Mouse (Mus musculus): Measurements from ENCODE around the gene Npcd. TPM values are rescaled to one million over a fixed set of nuclear protein-coding genes. Genes with fewer than 3 reads are reported as not detected.

The Npcd gene
- polyA plus RNA-seq, 1 experiment from 2014 or later: not detected

- no peak within 1 kb of the TSS for H3K4me2 ChIP-seq (replicated peaks; ENCODE audit: low read depth)
- no peaks in the 10 kb centered on the region for H3K27me3 ChIP-seq (ENCODE audit: control insufficient read depth, insufficient read depth, low read length)
Observed at GRCm38 (mm10) chr15:79777749-79778148, 56.3 kb downstream of the Npcd start, which contains the start of gene Dnal4. Gene Dnal4, minus strand, starts transcription at chr15:79777849.

GRCm38 (mm10) chr15:79775662-79776061 lies 58.4 kb downstream of the Npcd start:
- H3K27me3 ChIP-seq (ENCODE audit: control insufficient read depth, insufficient read depth, low read length): no peaks in the 10 kb centered on the region
- peaks cover 4% of the 10 kb centered on the region; the same call in 1 of the 2 replicates for H3K4me1 ChIP-seq (replicated peaks; ENCODE audit: control insufficient read depth, insufficient read depth)
- no peak overlapping the region for H3K4me3 ChIP-seq (ENCODE audit: low read depth, low read length)
- 58% methylated on average over 7 of the region's 7 CpGs for WGBS
- H3K27ac ChIP-seq (replicated peaks): no peak overlapping the region
- H3K9me3 ChIP-seq (ENCODE audit: control insufficient read depth, low read length): no peaks in the 10 kb centered on the region
- TF ChIP-seq EP300 (optimal IDR thresholded peaks at IDR 0.05) (no peak), CTCF (IDR thresholded peaks at IDR 0.05; ENCODE audit: low read depth) (no peak)
- no peak for ATAC-seq (ENCODE audit: low FRiP score, low TSS enrichment)
- no peak overlapping the region for H3K4me2 ChIP-seq (replicated peaks; ENCODE audit: low read depth)
- no peak for DNase-seq (ENCODE audit: low spot score)
- H3K9ac ChIP-seq (ENCODE audit: low read length): no peak overlapping the region
- H3K36me3 ChIP-seq (ENCODE audit: control insufficient read depth, insufficient read depth, low read length): no peaks in the 10 kb centered on the region

More at GRCm38 (mm10) chr15:79777749-79778148, 56.3 kb downstream of the Npcd start, which contains the start of gene Dnal4:
- Histone ChIP-seq H3K4me3 (ENCODE audit: low read depth, low read length) (no peak within 1 kb of the TSS), H3K4me1 (replicated peaks; ENCODE audit: control insufficient read depth, insufficient read depth) (0 out of 2 replicates have a peak, but pooled peaks cover 4% of the 10 kb centered on the region), H3K27ac (replicated peaks) (no peak within 1 kb of the TSS), H3K9ac (ENCODE audit: low read length) (no peak within 1 kb of the TSS), H3K36me3 (ENCODE audit: control insufficient read depth, insufficient read depth, low read length) (no peaks in the 10 kb centered on the region), H3K9me3 (ENCODE audit: control insufficient read depth, low read length) (no peaks in the 10 kb centered on the region)
- TF ChIP-seq EP300 (optimal IDR thresholded peaks at IDR 0.05) (no peak), CTCF (IDR thresholded peaks at IDR 0.05; ENCODE audit: low read depth) (no peak)
- DNase-seq (ENCODE audit: low spot score): no peak
- no peak for ATAC-seq (ENCODE audit: low FRiP score, low TSS enrichment)

- H3K4me1 ChIP-seq (replicated peaks; ENCODE audit: control insufficient read depth, insufficient read depth): peaks cover 7% of the 10 kb centered on the region; the same call in 1 of the 2 replicates
- TF ChIP-seq EP300 (optimal IDR thresholded peaks at IDR 0.05) (no peak), CTCF (IDR thresholded peaks at IDR 0.05; ENCODE audit: low read depth) (no peak)
- ATAC-seq (ENCODE audit: low FRiP score, low TSS enrichment): peak; percentile 99
- 1% methylated on average over 40 of the region's 50 CpGs for WGBS
- DNase-seq (ENCODE audit: low spot score): peak; percentile 93
- peak overlapping the region; percentile 79 for H3K4me3 ChIP-seq (ENCODE audit: low read depth, low read length)
- peak overlapping the region; percentile 85 for H3K9ac ChIP-seq (ENCODE audit: low read length)
- peak overlapping the region; percentile 83 for H3K27ac ChIP-seq (replicated peaks)
- no peaks in the 10 kb centered on the region for H3K9me3 ChIP-seq (ENCODE audit: control insufficient read depth, low read length)
- H3K4me2 ChIP-seq (replicated peaks; ENCODE audit: low read depth): peak overlapping the region; percentile 80
- no peaks in the 10 kb centered on the region for H3K36me3 ChIP-seq (ENCODE audit: control insufficient read depth, insufficient read depth, low read length)
- H3K27me3 ChIP-seq (ENCODE audit: control insufficient read depth, insufficient read depth, low read length): no peaks in the 10 kb centered on the region
Observed at GRCm38 (mm10) chr15:79774117-79775027, 59.7 kb downstream of the Npcd start.

- no peak overlapping the region for H3K27ac ChIP-seq (replicated peaks)
- peaks cover 10% of the 10 kb centered on the region for H3K4me1 ChIP-seq (replicated peaks; ENCODE audit: control insufficient read depth, insufficient read depth)
- H3K27me3 ChIP-seq (ENCODE audit: control insufficient read depth, insufficient read depth, low read length): no peaks in the 10 kb centered on the region
- 56% methylated on average over 21 of the region's 21 CpGs for WGBS
- H3K4me2 ChIP-seq (replicated peaks; ENCODE audit: low read depth): no peak overlapping the region
- no peak for DNase-seq (ENCODE audit: low spot score)
- TF ChIP-seq CTCF (IDR thresholded peaks at IDR 0.05; ENCODE audit: low read depth): no peak
- TF ChIP-seq EP300 (optimal IDR thresholded peaks at IDR 0.05): no peak
- H3K9ac ChIP-seq (ENCODE audit: low read length): no peak overlapping the region
- no peak overlapping the region for H3K4me3 ChIP-seq (ENCODE audit: low read depth, low read length)
- H3K9me3 ChIP-seq (ENCODE audit: control insufficient read depth, low read length): no peaks in the 10 kb centered on the region
- no peak for ATAC-seq (ENCODE audit: low FRiP score, low TSS enrichment)
- H3K36me3 ChIP-seq (ENCODE audit: control insufficient read depth, insufficient read depth, low read length): no peaks in the 10 kb centered on the region
Observed at GRCm38 (mm10) chr15:79770629-79771240, 63.3 kb downstream of the Npcd start.

GRCm38 (mm10) chr15:79768302-79768701 lies 65.7 kb downstream of the Npcd start:
- ATAC-seq (ENCODE audit: low FRiP score, low TSS enrichment): no peak
- DNase-seq (ENCODE audit: low spot score): no peak

More at GRCm38 (mm10) chr15:79768302-79768701, 65.7 kb downstream of the Npcd start:
- TF ChIP-seq CTCF (IDR thresholded peaks at IDR 0.05; ENCODE audit: low read depth) (no peak), EP300 (optimal IDR thresholded peaks at IDR 0.05) (no peak)
- Histone ChIP-seq H3K27me3 (ENCODE audit: control insufficient read depth, insufficient read depth, low read length) (no peaks in the 10 kb centered on the region), H3K4me3 (ENCODE audit: low read depth, low read length) (no peak overlapping the region), H3K27ac (replicated peaks) (no peak overlapping the region), H3K4me1 (replicated peaks; ENCODE audit: control insufficient read depth, insufficient read depth) (peaks cover 8% of the 10 kb centered on the region), H3K4me2 (replicated peaks; ENCODE audit: low read depth) (no peak overlapping the region), H3K9me3 (ENCODE audit: control insufficient read depth, low read length) (no peaks in the 10 kb centered on the region), H3K9ac (ENCODE audit: low read length) (no peak overlapping the region), H3K36me3 (ENCODE audit: control insufficient read depth, insufficient read depth, low read length) (no peaks in the 10 kb centered on the region)
- WGBS: 63% methylated on average over 6 of the region's 6 CpGs

All from stomach, postnatal 0 days (tissue).